Mouse (Mus musculus) midbrain, embryonic 16.5 days (tissue): ENCODE data around the gene Gm49325. TPM values are rescaled to one million over a fixed set of nuclear protein-coding genes. Genes with fewer than 3 reads are reported as not detected.

Source experiments
- ATAC-seq: fragments of 200-750 bp; cut with Nextera tagmentation; 2 replicates; pipeline ENCODE4 v1.8.0; 2017; ENCODE audit warnings: moderate TSS enrichment
- H3K27ac ChIP-seq: fragments of 300-500 bp; sonication (generic); 2 replicates; pipeline ENCODE4 v1.5.1; 2014; ENCODE audit warnings: mild to moderate bottlenecking, low read length, mixed read lengths
- H3K27me3 ChIP-seq: fragments of 300-500 bp; sonication (generic); 2 replicates; pipeline ENCODE4 v1.6.1; 2014; ENCODE audit warnings: low read depth, low read length, mixed read lengths; ENCODE audit not compliant: control insufficient read depth, insufficient read depth
- H3K36me3 ChIP-seq: fragments of 300-500 bp; sonication (generic); 2 replicates; pipeline ENCODE4 v1.6.1; 2014; ENCODE audit warnings: mild to moderate bottlenecking, low read length, moderate library complexity, mixed read lengths; ENCODE audit not compliant: control insufficient read depth, insufficient read depth
- H3K4me1 ChIP-seq: fragments of 300-500 bp; sonication (generic); 2 replicates; pipeline ENCODE4 v1.6.1; 2014; ENCODE audit warnings: mild to moderate bottlenecking, low read length, mixed read lengths; ENCODE audit not compliant: control insufficient read depth, insufficient read depth
- H3K4me2 ChIP-seq: fragments of 300-500 bp; sonication (generic); 2 replicates; pipeline ENCODE4 v1.6.1; 2014; ENCODE audit warnings: mild to moderate bottlenecking, low read length, mixed read lengths
- H3K4me3 ChIP-seq: fragments of 300-500 bp; sonication (generic); 2 replicates; pipeline ENCODE4 v1.5.1; 2014; ENCODE audit warnings: low read depth, mild to moderate bottlenecking, low read length, moderate library complexity, mixed read lengths
- H3K9ac ChIP-seq: fragments of 300-500 bp; sonication (generic); 2 replicates; pipeline ENCODE4 v1.6.1; 2014; ENCODE audit warnings: low read depth, low read length, mixed read lengths
- H3K9me3 ChIP-seq: fragments of 300-500 bp; sonication (generic); replicated peaks from 2 replicates; pipeline ENCODE4 v1.6.1; 2014; ENCODE audit warnings: mild to moderate bottlenecking, low read length, mixed read lengths; ENCODE audit not compliant: control insufficient read depth, poor library complexity, severe bottlenecking
- WGBS: fragments of 180-500 bp; shearing (Covaris S2); extraction: QIAGEN DNeasy Blood & Tissue Kit; methylation state at CpG from one replicate; pipeline ENCODE4 v1.1.7; 2014; 5-methylcytosine and 5-hydroxymethylcytosine counted together
- polyA plus RNA-seq: library from polyadenylated mRNA; unstranded; fragments of >200 nt; fragmentation: Nextera tagmentation; extraction: Ambion mirVana; gene quantifications from 2 replicates; pipeline ENCODE4 v1.2.1, GENCODE M21; 2015

Gm49325 gene
- polyA plus RNA-seq, 1 experiment from 2014 or later, result 1.5 TPM

GRCm38 (mm10) chr10:77626591-77626990, 20.6 kb downstream of the Gm49325 start:
- WGBS, result 71% methylated on average over 7 of the region's 7 CpGs
- no peak overlapping the region for H3K4me3 ChIP-seq
- peaks cover 25% of the 10 kb centered on the region for H3K4me1 ChIP-seq
- no peaks in the 10 kb centered on the region for H3K9me3 ChIP-seq
- no peaks in the 10 kb centered on the region for H3K27me3 ChIP-seq
- no peak overlapping the region for H3K4me2 ChIP-seq
- H3K9ac ChIP-seq, result no peak overlapping the region
- no peak for ATAC-seq
- no peak overlapping the region for H3K27ac ChIP-seq
- H3K36me3 ChIP-seq, result no peaks in the 10 kb centered on the region

- no peak overlapping the region for H3K4me3 ChIP-seq
- H3K9ac ChIP-seq, result no peak overlapping the region
- no peaks in the 10 kb centered on the region for H3K27me3 ChIP-seq
- WGBS, result 37% methylated on average over 2 of the region's 2 CpGs
- peak; percentile 86 for ATAC-seq
- H3K4me2 ChIP-seq, result no peak overlapping the region
- no peaks in the 10 kb centered on the region for H3K9me3 ChIP-seq
- H3K4me1 ChIP-seq, result peaks cover 23% of the 10 kb centered on the region
- H3K27ac ChIP-seq, result no peak overlapping the region
- peaks cover 4% of the 10 kb centered on the region; the same call in 1 of the 2 replicates for H3K36me3 ChIP-seq
These were observed 21.5 kb downstream of the Gm49325 start for GRCm38 (mm10) chr10:77627497-77627896.

- Histone ChIP-seq H3K9ac (no peak overlapping the region), H3K27me3 (no peaks in the 10 kb centered on the region), H3K4me1 (peaks cover 10% of the 10 kb centered on the region), H3K27ac (no peak overlapping the region), H3K36me3 (peaks cover 4% of the 10 kb centered on the region; the same call in 1 of the 2 replicates), H3K9me3 (no peaks in the 10 kb centered on the region), H3K4me3 (no peak overlapping the region), H3K4me2 (no peak overlapping the region)
- ATAC-seq, result no peak
- 90% methylated on average over 3 of the region's 3 CpGs for WGBS
These were observed 23.2 kb downstream of the Gm49325 start for GRCm38 (mm10) chr10:77629163-77629562.

- H3K27ac ChIP-seq, result no peak overlapping the region
- no peak overlapping the region for H3K9ac ChIP-seq
- no peaks in the 10 kb centered on the region for H3K27me3 ChIP-seq
- 81% methylated on average over 1 of the region's 1 CpGs for WGBS
- H3K4me2 ChIP-seq, result no peak overlapping the region
- no peak for ATAC-seq
- H3K4me3 ChIP-seq, result no peak overlapping the region
- H3K4me1 ChIP-seq, result peaks cover 2% of the 10 kb centered on the region; the same call in 1 of the 2 replicates
- no peaks in the 10 kb centered on the region for H3K9me3 ChIP-seq
- peaks cover 4% of the 10 kb centered on the region; the same call in 1 of the 2 replicates for H3K36me3 ChIP-seq
These were observed 24.0 kb downstream of the Gm49325 start for GRCm38 (mm10) chr10:77629970-77630369.

GRCm38 (mm10) chr10:77634016-77634415, 28.0 kb downstream of the Gm49325 start:
- 78% methylated on average over 6 of the region's 6 CpGs for WGBS
- H3K4me2 ChIP-seq, result no peak overlapping the region
- no peak overlapping the region for H3K9ac ChIP-seq
- H3K4me1 ChIP-seq, result no peaks in the 10 kb centered on the region; the same call in 1 of the 2 replicates
- no peak for ATAC-seq
- H3K9me3 ChIP-seq, result no peaks in the 10 kb centered on the region
- no peaks in the 10 kb centered on the region for H3K27me3 ChIP-seq
- no peak overlapping the region for H3K27ac ChIP-seq
- H3K4me3 ChIP-seq, result no peak overlapping the region
- peaks cover 4% of the 10 kb centered on the region; the same call in 1 of the 2 replicates for H3K36me3 ChIP-seq

- Histone ChIP-seq H3K9me3 (no peaks in the 10 kb centered on the region), H3K36me3 (peaks cover 4% of the 10 kb centered on the region; the same call in 1 of the 2 replicates), H3K27ac (no peak overlapping the region), H3K27me3 (no peaks in the 10 kb centered on the region), H3K4me1 (no peaks in the 10 kb centered on the region; the same call in 1 of the 2 replicates), H3K4me2 (no peak overlapping the region), H3K9ac (no peak overlapping the region), H3K4me3 (no peak overlapping the region)
- ATAC-seq, result peak; percentile 36; the same call in 1 of the 2 replicates
- 55% methylated on average over 13 of the region's 13 CpGs for WGBS
These were observed 28.6 kb downstream of the Gm49325 start for GRCm38 (mm10) chr10:77634452-77635231.

- no peak overlapping the region for H3K9ac ChIP-seq
- no peak for ATAC-seq
These were observed 30.4 kb downstream of the Gm49325 start for GRCm38 (mm10) chr10:77636234-77636922.

GRCm38 (mm10) chr10:77638956-77639355, 33.0 kb downstream of the Gm49325 start:
- no peak overlapping the region for H3K9ac ChIP-seq
- WGBS, result 78% methylated on average over 6 of the region's 6 CpGs
- H3K9me3 ChIP-seq, result no peaks in the 10 kb centered on the region
- no peaks in the 10 kb centered on the region for H3K27me3 ChIP-seq
- no peak overlapping the region for H3K27ac ChIP-seq
- H3K4me2 ChIP-seq, result no peak overlapping the region
- no peaks in the 10 kb centered on the region for H3K4me1 ChIP-seq
- no peak overlapping the region for H3K4me3 ChIP-seq
- ATAC-seq, result no peak
- H3K36me3 ChIP-seq, result peaks cover 11% of the 10 kb centered on the region

More at GRCm38 (mm10) chr10:77636234-77636922, 30.4 kb downstream of the Gm49325 start:
- 95% methylated on average over 7 of the region's 7 CpGs for WGBS
- Histone ChIP-seq H3K9me3 (no peaks in the 10 kb centered on the region), H3K4me3 (no peak overlapping the region), H3K27ac (no peak overlapping the region), H3K4me1 (no peaks in the 10 kb centered on the region; the same call in 1 of the 2 replicates), H3K27me3 (no peaks in the 10 kb centered on the region), H3K4me2 (no peak overlapping the region), H3K36me3 (peaks cover 7% of the 10 kb centered on the region)

- Histone ChIP-seq H3K27me3 (no peaks in the 10 kb centered on the region), H3K9ac (no peak overlapping the region), H3K27ac (no peak overlapping the region), H3K4me3 (no peak overlapping the region), H3K36me3 (peaks cover 24% of the 10 kb centered on the region), H3K4me1 (no peaks in the 10 kb centered on the region), H3K4me2 (no peak overlapping the region), H3K9me3 (no peaks in the 10 kb centered on the region)
- WGBS, result 86% methylated on average over 7 of the region's 7 CpGs
- ATAC-seq, result no peak
These were observed 37.2 kb downstream of the Gm49325 start for GRCm38 (mm10) chr10:77643160-77643559.
